Mouse (Mus musculus): ENCODE measurements around the gene Gm4756. TPM values are rescaled to one million over a fixed set of nuclear protein-coding genes. Genes with fewer than 3 reads are reported as not detected.
"Not testable (repeated sequence)": the region's sequence is repeated elsewhere in the genome, so short reads cannot be mapped to it uniquely, and the experiment has no call there.

Gm4756 gene
- polyA plus RNA-seq, 1 experiment from 2014 or later: not detected

DNA sequence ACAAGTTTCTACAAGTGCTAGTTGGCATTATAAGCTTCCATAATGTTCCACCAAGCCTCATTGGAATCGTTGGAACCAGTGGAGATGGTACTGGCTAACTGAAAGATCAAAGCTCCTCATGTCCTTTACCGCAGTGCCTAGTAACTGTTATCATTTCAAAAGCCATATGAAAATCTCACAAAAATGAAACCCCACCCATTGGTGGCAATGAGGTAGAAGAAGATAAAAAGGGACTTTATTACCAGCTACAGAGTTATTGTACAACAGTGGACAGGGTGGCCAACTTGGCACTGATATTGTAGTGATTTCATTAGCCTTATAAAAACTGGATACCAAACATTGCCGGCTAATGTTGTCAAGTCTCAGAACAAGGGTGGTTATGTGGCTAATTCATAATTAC lies 37.4 kb downstream of the Gm4756 start:
- Histone ChIP-seq H3K27me3 (ENCODE audit: control insufficient read depth, insufficient read depth, low read depth, low read length) (no peaks in the 10 kb centered on the region), H3K4me1 (ENCODE audit: control insufficient read depth, low read depth, low read length) (no peaks in the 10 kb centered on the region), H3K9me3 (replicated peaks; ENCODE audit: control insufficient read depth, low read length) (no peaks in the 10 kb centered on the region), H3K36me3 (ENCODE audit: control insufficient read depth, insufficient read depth) (no peaks in the 10 kb centered on the region), H3K27ac (ENCODE audit: low read length) (no peak overlapping the region), H3K4me2 (ENCODE audit: low read depth, low read length) (no peak overlapping the region), H3K4me3 (ENCODE audit: low read depth, low read length) (no peak overlapping the region), H3K9ac (ENCODE audit: low read depth, low read length) (no peak overlapping the region)
- 45% methylated on average over 3 of the region's 3 CpGs for WGBS (ENCODE audit: insufficient replicate concordance)
- ATAC-seq (ENCODE audit: low read depth): no peak

DNA sequence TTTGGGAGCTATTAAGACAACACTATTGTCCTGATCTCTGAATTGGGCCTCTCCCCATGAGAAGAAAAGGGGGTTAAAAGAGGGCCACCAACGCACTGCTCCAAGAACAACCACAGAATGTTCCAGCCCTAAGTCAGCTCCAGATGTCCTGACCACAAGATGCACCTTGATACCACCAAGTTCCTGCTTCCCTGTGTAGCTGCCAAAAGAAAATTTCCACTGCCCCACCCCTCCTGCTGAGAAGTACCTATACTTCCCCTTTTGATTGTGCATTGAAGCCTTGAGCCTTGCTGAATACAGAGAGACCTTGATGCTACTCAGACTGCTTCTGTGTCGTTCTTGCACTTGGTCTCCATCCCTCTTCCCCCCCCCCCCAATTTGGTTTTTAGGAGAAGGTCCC lies 50.7 kb downstream of the Gm4756 start:
- H3K4me2 ChIP-seq (ENCODE audit: low read depth, low read length); H3K9me3 ChIP-seq (replicated peaks; ENCODE audit: control insufficient read depth, low read length); H3K27me3 ChIP-seq (ENCODE audit: control insufficient read depth, insufficient read depth, low read depth, low read length); H3K4me3 ChIP-seq (ENCODE audit: low read depth, low read length); ATAC-seq (ENCODE audit: low read depth); H3K36me3 ChIP-seq (ENCODE audit: control insufficient read depth, insufficient read depth); H3K9ac ChIP-seq (ENCODE audit: low read depth, low read length); H3K27ac ChIP-seq (ENCODE audit: low read length); H3K4me1 ChIP-seq (ENCODE audit: control insufficient read depth, low read depth, low read length): not testable (repeated sequence)
- 66% methylated on average over 2 of the region's 2 CpGs for WGBS (ENCODE audit: insufficient replicate concordance)

DNA sequence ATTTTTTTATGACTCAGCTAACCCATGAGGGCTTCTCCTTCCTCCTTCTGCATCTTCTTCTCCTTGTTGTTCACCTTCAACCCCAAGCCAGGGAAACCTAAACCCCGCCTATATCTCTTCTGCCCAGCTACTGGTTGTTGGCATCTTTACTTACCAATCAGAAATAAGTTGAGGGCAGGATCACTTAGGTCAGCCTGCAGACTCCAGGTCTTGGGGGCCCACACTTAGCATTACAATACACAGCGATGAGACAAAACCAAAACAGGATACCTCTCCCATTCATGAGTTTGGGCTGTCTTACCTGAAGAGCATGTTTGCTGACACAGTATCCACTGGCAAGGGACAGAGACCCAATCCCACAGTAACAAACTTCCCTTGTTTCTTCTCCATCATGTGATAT lies 55.5 kb downstream of the Gm4756 start:
- no peak for ATAC-seq (ENCODE audit: low read depth)
- H3K4me3 ChIP-seq (ENCODE audit: low read depth, low read length): no peak overlapping the region
- no peak overlapping the region for H3K27ac ChIP-seq (ENCODE audit: low read length)
- no peak overlapping the region for H3K9ac ChIP-seq (ENCODE audit: low read depth, low read length)
- H3K4me1 ChIP-seq (ENCODE audit: control insufficient read depth, low read depth, low read length): no peaks in the 10 kb centered on the region
- H3K36me3 ChIP-seq (ENCODE audit: control insufficient read depth, insufficient read depth): no peaks in the 10 kb centered on the region
- 65% methylated on average over 2 of the region's 2 CpGs for WGBS (ENCODE audit: insufficient replicate concordance)
- H3K4me2 ChIP-seq (ENCODE audit: low read depth, low read length): no peak overlapping the region
- H3K9me3 ChIP-seq (replicated peaks; ENCODE audit: control insufficient read depth, low read length): no peaks in the 10 kb centered on the region
- H3K27me3 ChIP-seq (ENCODE audit: control insufficient read depth, insufficient read depth, low read depth, low read length): no peaks in the 10 kb centered on the region

DNA sequence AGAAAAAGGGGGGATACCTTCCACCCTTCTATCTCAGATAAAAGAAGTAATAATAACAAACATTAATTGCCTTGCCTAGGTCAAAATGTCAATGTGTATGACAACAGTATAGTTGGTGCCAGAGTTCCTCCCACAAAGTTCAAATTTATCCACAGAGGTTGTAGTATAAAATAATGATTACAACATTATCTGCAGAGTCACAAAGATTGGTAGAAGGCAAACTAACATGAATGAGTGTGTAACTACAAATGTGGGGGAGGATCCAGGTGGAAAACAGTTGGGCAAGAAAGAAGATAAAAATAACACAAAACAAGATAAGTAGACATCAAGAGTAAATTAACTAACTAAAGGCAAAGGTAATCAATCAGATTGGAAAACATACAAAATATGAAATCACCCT lies 56.5 kb downstream of the Gm4756 start:
- Histone ChIP-seq H3K4me2 (ENCODE audit: low read depth, low read length) (no peak overlapping the region), H3K4me1 (ENCODE audit: control insufficient read depth, low read depth, low read length) (no peaks in the 10 kb centered on the region), H3K27ac (ENCODE audit: low read length) (no peak overlapping the region), H3K9ac (ENCODE audit: low read depth, low read length) (no peak overlapping the region), H3K4me3 (ENCODE audit: low read depth, low read length) (no peak overlapping the region), H3K27me3 (ENCODE audit: control insufficient read depth, insufficient read depth, low read depth, low read length) (no peaks in the 10 kb centered on the region), H3K9me3 (replicated peaks; ENCODE audit: control insufficient read depth, low read length) (no peaks in the 10 kb centered on the region), H3K36me3 (ENCODE audit: control insufficient read depth, insufficient read depth) (no peaks in the 10 kb centered on the region)
- ATAC-seq (ENCODE audit: low read depth): no peak

DNA sequence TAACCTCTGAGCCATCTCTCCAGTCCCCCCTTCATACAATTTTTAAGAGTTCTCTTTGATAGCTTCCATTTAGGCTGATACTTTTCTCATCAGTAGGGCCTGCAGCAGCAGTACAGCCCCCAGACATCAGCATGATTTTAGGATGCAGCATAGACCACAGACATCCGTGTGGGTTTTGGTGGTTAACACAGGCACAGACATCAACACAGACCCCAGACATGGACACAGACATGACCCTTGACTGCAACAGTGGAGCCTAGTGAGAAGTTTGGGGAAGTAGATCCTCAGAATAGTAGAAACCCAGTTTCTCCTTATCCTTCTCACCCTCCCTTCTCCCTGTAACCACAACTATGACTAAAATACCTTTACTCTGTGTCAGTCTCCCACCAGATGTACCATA lies 64.1 kb downstream of the Gm4756 start:
- Histone ChIP-seq H3K9me3 (replicated peaks; ENCODE audit: control insufficient read depth, low read length) (no peaks in the 10 kb centered on the region), H3K4me3 (ENCODE audit: low read depth, low read length) (no peak overlapping the region), H3K4me2 (ENCODE audit: low read depth, low read length) (no peak overlapping the region), H3K36me3 (ENCODE audit: control insufficient read depth, insufficient read depth) (no peaks in the 10 kb centered on the region), H3K4me1 (ENCODE audit: control insufficient read depth, low read depth, low read length) (no peaks in the 10 kb centered on the region), H3K9ac (ENCODE audit: low read depth, low read length) (no peak overlapping the region), H3K27ac (ENCODE audit: low read length) (no peak overlapping the region), H3K27me3 (ENCODE audit: control insufficient read depth, insufficient read depth, low read depth, low read length) (no peaks in the 10 kb centered on the region)
- 50% methylated on average over 1 of the region's 1 CpGs for WGBS (ENCODE audit: insufficient replicate concordance)
- no peak for ATAC-seq (ENCODE audit: low read depth)

DNA sequence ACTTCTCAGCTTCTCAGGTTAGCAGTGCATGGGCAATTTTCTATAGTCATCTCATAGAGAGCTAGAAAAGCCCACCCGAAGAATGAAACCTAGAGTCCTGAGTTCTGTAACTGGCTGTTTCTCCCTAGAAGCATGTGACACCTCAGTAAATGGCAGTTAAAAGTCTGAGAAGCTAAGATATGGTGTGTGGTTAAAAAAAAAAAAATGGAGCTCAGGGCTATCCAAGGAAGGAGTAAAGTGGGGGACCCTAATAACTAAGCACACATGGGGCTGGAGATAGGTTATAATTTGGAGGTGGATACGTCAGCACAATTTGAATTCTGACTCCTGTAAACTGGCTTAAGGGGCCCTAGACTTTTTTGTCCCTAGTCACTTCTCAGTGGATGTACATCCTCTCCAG lies 66.4 kb downstream of the Gm4756 start:
- no peak for ATAC-seq (ENCODE audit: low read depth)
- Histone ChIP-seq H3K27me3 (ENCODE audit: control insufficient read depth, insufficient read depth, low read depth, low read length) (no peaks in the 10 kb centered on the region), H3K27ac (ENCODE audit: low read length) (no peak overlapping the region), H3K4me2 (ENCODE audit: low read depth, low read length) (no peak overlapping the region), H3K4me1 (ENCODE audit: control insufficient read depth, low read depth, low read length) (no peaks in the 10 kb centered on the region), H3K36me3 (ENCODE audit: control insufficient read depth, insufficient read depth) (no peaks in the 10 kb centered on the region), H3K9me3 (replicated peaks; ENCODE audit: control insufficient read depth, low read length) (no peaks in the 10 kb centered on the region), H3K4me3 (ENCODE audit: low read depth, low read length) (no peak overlapping the region), H3K9ac (ENCODE audit: low read depth, low read length) (no peak overlapping the region)
- WGBS (ENCODE audit: insufficient replicate concordance): 60% methylated on average over 2 of the region's 2 CpGs

DNA sequence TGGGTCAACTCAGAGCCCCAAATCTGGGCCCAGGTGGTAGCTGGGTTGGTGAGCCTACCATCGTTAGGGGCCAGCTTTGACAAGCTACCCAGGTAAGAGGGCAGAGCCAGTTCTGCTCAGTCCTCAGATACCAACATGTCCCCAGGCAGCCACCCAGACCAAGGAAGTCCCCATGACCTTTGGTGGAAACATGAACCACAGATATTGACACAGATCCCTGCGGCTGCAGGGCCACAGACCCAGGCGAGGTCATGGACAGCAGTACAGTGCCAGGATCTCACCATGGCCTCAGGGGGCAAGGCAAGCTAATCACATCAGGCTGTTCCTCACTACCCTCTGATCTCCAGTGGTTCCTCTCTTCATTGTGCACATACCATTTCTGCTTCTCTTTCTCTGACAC lies 67.4 kb downstream of the Gm4756 start:
- no peak overlapping the region for H3K4me3 ChIP-seq (ENCODE audit: low read depth, low read length)
- H3K4me1 ChIP-seq (ENCODE audit: control insufficient read depth, low read depth, low read length): no peaks in the 10 kb centered on the region
- ATAC-seq (ENCODE audit: low read depth): no peak
- no peak overlapping the region for H3K4me2 ChIP-seq (ENCODE audit: low read depth, low read length)
- no peaks in the 10 kb centered on the region for H3K27me3 ChIP-seq (ENCODE audit: control insufficient read depth, insufficient read depth, low read depth, low read length)
- H3K9ac ChIP-seq (ENCODE audit: low read depth, low read length): no peak overlapping the region
- WGBS (ENCODE audit: insufficient replicate concordance): 66% methylated on average over 3 of the region's 3 CpGs
- no peak overlapping the region for H3K27ac ChIP-seq (ENCODE audit: low read length)
- H3K9me3 ChIP-seq (replicated peaks; ENCODE audit: control insufficient read depth, low read length): no peaks in the 10 kb centered on the region
- no peaks in the 10 kb centered on the region for H3K36me3 ChIP-seq (ENCODE audit: control insufficient read depth, insufficient read depth)

DNA sequence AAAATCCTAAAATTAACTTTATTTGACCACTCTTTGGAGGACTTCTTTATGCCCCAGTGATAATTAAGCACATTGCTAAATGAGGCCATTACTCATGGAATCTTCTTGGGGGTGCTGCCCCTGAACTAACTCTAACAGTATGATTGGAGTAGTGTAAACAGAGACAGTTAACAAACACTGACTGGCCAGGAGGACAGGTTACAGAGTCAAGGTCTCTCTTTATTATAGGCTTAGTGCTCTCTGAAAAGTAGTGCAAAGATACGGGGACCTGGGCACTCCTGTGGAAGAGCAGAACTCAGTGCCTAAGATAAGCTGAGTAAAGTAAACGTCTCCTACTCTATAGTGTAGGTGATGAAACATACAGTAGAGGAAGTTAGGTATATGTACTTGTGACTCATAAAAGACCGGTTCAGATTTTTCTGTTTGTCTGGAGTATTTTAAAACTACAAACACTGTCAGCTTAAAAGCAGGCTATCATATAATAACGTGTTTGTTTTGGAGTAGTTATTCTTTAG lies 85.1 kb downstream of the Gm4756 start:
- H3K9ac ChIP-seq (ENCODE audit: low read depth, low read length): no peak overlapping the region
- peak; percentile 61 for ATAC-seq (ENCODE audit: low read depth)

DNA sequence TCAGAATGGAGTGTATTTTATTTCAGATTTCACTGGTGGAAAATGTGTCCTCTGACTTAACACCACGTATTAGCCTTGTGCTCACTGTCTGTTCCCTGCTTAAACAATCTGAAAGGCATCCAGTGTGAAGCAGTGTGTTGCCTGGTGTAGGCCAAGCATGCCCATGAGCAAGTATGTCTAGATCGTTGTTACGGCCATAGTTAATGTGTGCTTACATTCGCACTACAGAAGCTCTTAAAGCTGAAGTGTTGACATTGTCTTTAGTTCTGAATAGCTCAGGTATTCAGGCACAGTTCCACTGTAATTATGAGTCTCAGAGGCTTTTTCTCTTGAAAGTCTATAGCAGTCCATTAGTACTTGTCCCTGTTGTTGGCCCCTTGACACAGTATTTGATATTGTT lies 95.1 kb downstream of the Gm4756 start:
- ATAC-seq (ENCODE audit: low read depth): no peak
- Histone ChIP-seq H3K4me2 (ENCODE audit: low read depth, low read length) (no peak overlapping the region), H3K36me3 (ENCODE audit: control insufficient read depth, insufficient read depth) (no peaks in the 10 kb centered on the region), H3K27ac (ENCODE audit: low read length) (no peak overlapping the region), H3K27me3 (ENCODE audit: control insufficient read depth, insufficient read depth, low read depth, low read length) (no peaks in the 10 kb centered on the region), H3K4me1 (ENCODE audit: control insufficient read depth, low read depth, low read length) (no peaks in the 10 kb centered on the region), H3K4me3 (ENCODE audit: low read depth, low read length) (no peak overlapping the region), H3K9me3 (replicated peaks; ENCODE audit: control insufficient read depth, low read length) (no peaks in the 10 kb centered on the region), H3K9ac (ENCODE audit: low read depth, low read length) (no peak overlapping the region)
- 63% methylated on average over 4 of the region's 4 CpGs for WGBS (ENCODE audit: insufficient replicate concordance)

More for the DNA sequence above, 85.1 kb downstream of the Gm4756 start:
- H3K27ac ChIP-seq (ENCODE audit: low read length): no peak overlapping the region
- 53% methylated on average over 4 of the region's 4 CpGs for WGBS (ENCODE audit: insufficient replicate concordance)
- H3K4me2 ChIP-seq (ENCODE audit: low read depth, low read length): no peak overlapping the region
- H3K4me1 ChIP-seq (ENCODE audit: control insufficient read depth, low read depth, low read length): no peaks in the 10 kb centered on the region
- no peaks in the 10 kb centered on the region for H3K9me3 ChIP-seq (replicated peaks; ENCODE audit: control insufficient read depth, low read length)
- H3K4me3 ChIP-seq (ENCODE audit: low read depth, low read length): no peak overlapping the region
- H3K36me3 ChIP-seq (ENCODE audit: control insufficient read depth, insufficient read depth): no peaks in the 10 kb centered on the region
- no peaks in the 10 kb centered on the region for H3K27me3 ChIP-seq (ENCODE audit: control insufficient read depth, insufficient read depth, low read depth, low read length)

DNA sequence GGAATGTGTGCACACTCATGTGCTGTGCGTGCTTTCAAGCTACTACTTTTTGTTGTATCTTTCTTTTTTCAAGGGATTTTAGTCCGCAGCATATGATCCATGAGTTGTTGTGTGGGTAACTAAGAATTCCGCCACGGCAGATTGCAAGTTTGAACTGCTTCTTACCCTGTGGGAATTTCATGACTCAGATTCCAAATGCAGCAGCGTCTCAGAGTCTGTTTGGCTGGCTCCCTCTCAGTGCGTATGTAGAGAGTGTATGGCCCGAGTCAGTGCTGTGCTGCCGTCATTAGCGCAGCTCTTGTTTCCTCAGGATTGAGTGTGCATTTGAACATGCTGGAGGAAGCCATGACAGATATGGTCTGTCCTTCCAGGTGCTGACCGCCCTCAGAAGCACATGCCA lies 110.9 kb downstream of the Gm4756 start:
- H3K9me3 ChIP-seq (replicated peaks; ENCODE audit: control insufficient read depth, low read length): no peaks in the 10 kb centered on the region
- peaks cover 8% of the 10 kb centered on the region for H3K4me1 ChIP-seq (ENCODE audit: control insufficient read depth, low read depth, low read length)
- ATAC-seq (ENCODE audit: low read depth): no peak
- H3K4me2 ChIP-seq (ENCODE audit: low read depth, low read length): no peak overlapping the region
- H3K36me3 ChIP-seq (ENCODE audit: control insufficient read depth, insufficient read depth): no peaks in the 10 kb centered on the region
- WGBS (ENCODE audit: insufficient replicate concordance): 86% methylated on average over 10 of the region's 10 CpGs
- H3K27ac ChIP-seq (ENCODE audit: low read length): no peak overlapping the region
- no peak overlapping the region for H3K9ac ChIP-seq (ENCODE audit: low read depth, low read length)
- no peaks in the 10 kb centered on the region for H3K27me3 ChIP-seq (ENCODE audit: control insufficient read depth, insufficient read depth, low read depth, low read length)
- no peak overlapping the region for H3K4me3 ChIP-seq (ENCODE audit: low read depth, low read length)

Measured in liver, embryonic 16.5 days (tissue).